Mouse (Mus musculus) erythroblast, embryonic 14.5 days (primary cell): ENCODE measurements around the gene 2310002L09Rik. TPM values are rescaled to one million over a fixed set of nuclear protein-coding genes. Genes with fewer than 3 reads are reported as not detected.
"Not testable (repeated sequence)": the region's sequence is repeated elsewhere in the genome, so short reads cannot be mapped to it uniquely, and the experiment has no call there.

Source experiments
- H3K27me3 ChIP-seq: 2 replicates; pipeline ENCODE4 v1.6.1; 2012; ENCODE audit warnings: inconsistent platforms; ENCODE audit not compliant: control insufficient read depth
- H3K36me3 ChIP-seq: 2 replicates; pipeline ENCODE4 v1.6.1; 2012; ENCODE audit warnings: mild to moderate bottlenecking, inconsistent platforms; ENCODE audit not compliant: control insufficient read depth
- H3K4me1 ChIP-seq: 2 replicates; pipeline ENCODE4 v1.6.1; 2012; ENCODE audit warnings: inconsistent platforms; ENCODE audit not compliant: control insufficient read depth
- H3K4me3 ChIP-seq: replicated peaks from 2 replicates; pipeline ENCODE3; 2012; ENCODE audit warnings: moderate library complexity, mild to moderate bottlenecking, inconsistent platforms
- H3K9me3 ChIP-seq: 2 replicates; pipeline ENCODE4 v1.6.1; 2012; ENCODE audit warnings: low read length, inconsistent platforms, mixed read lengths; ENCODE audit not compliant: control insufficient read depth
- GATA1 ChIP-seq: IDR thresholded peaks from 2 replicates; pipeline ENCODE4 v1.6.1; 2012; ENCODE audit warnings: low read length, inconsistent platforms, mixed read lengths
- TAL1 ChIP-seq: IDR thresholded peaks from 3 replicates; pipeline ENCODE4 v1.6.1; 2012; ENCODE audit warnings: low read length, inconsistent platforms, mixed read lengths
- polyA plus RNA-seq: library from polyadenylated mRNA; stranded (reverse); fragments of >175 nt; gene quantifications from 2 replicates; pipeline ENCODE4 v1.2.3, GENCODE M21; 2012

The 2310002L09Rik gene
- polyA plus RNA-seq = not detected in 2 replicates

DNA sequence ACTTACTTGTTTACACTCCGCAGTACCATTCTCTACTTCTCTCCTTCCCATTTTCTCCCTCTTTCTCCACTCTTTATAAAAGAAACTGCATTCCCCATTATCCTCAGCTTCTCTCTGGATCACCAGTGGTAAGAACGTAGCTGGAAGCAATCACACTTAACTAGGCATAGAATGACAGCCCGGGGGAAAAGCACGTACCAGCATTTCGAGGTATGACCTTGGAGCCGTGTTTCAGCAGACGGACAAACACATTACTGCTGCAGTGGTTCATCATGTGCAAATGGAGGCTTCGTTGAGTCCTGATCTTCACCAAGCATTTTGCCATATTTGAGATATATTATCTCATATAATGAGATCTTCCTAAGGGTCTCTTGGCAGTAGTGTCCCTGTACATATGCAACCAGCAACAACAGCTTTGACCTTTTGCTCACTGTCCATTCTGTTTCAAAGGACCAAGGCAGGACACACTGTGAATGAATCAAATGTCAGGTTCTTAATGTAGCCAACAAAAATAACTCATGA is at the start of gene 2310002L09Rik:
2310002L09Rik (minus strand) TSS at position 472 of the 522 bp plus-strand sequence.
- TF ChIP-seq GATA1 = no peak
- no peak for TF ChIP-seq TAL1
- Histone ChIP-seq H3K27me3 (no peaks in the 10 kb centered on the region), H3K4me3 (no peak within 1 kb of the TSS), H3K9me3 (peaks cover 2% of the 10 kb centered on the region), H3K36me3 (no peaks in the 10 kb centered on the region), H3K4me1 (no peaks in the 10 kb centered on the region)

DNA sequence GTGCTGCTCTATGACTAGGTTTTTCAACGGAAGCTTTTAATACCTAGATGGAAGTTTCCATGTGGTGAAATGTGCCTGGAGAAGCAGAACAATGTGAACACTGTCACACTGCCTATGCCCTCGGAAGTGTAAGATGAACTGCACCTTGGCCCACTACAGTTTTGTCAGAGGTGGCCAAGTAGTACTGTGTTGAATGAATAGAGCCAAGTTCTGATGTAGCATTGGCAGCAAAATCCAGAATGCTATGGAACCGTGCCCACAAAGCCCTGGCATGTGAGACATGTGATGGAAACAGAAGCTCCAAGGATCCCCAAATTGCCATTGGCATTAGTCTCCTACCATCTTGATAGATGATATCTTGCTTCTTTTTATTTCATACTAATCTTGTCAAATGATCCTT is 29.8 kb upstream of the 2310002L09Rik start:
- Histone ChIP-seq H3K36me3 (no peaks in the 10 kb centered on the region), H3K27me3 (no peaks in the 10 kb centered on the region), H3K9me3 (no peaks in the 10 kb centered on the region), H3K4me3 (no peak overlapping the region), H3K4me1 (no peaks in the 10 kb centered on the region)
- TF ChIP-seq TAL1 = no peak

DNA sequence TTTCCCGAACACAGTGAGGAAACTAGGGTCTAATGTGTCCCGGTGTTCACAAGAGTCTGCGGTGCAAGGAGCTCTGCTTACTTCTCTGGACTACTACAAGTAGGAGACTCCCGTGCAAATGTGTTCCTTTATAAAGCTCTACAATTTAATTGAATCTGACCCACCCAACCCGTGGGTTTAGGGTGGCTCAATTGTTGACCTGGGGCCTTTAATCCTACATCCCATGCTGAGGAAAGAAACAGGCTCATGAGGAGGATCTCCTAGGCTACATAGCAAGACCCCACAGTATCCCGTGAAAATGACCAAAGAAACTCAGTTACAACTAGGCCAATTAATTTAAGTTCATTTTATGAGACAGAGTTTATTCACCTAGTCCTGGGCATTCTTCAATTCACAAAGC is 30.0 kb downstream of the 2310002L09Rik start, which contains the start of gene Gm11756:
Gm11756 (minus strand) TSS at position 101 of the 400 bp plus-strand sequence.
- not testable (repeated sequence) for H3K9me3 ChIP-seq, H3K4me1 ChIP-seq, H3K4me3 ChIP-seq, H3K36me3 ChIP-seq, H3K27me3 ChIP-seq

DNA sequence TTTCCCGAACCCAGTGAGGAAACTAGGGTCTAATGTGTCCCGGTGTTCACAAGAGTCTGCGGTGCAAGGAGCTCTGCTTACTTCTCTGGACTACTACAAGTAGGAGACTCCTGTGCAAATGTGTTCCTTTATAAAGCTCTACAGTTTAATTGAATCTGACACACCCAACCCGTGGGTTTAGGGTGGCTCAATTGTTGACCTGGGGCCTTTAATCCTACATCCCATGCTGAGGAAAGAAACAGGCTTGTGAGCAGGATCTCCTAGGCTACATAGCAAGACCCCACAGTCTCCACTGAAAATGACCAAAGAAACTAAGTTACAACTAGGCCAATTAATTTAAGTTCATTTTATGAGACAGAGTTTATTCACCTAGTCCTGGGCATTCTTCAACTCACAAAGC is 44.8 kb downstream of the 2310002L09Rik start, which contains the start of gene Gm13871:
Gm13871 (minus strand) TSS at position 101 of the 400 bp plus-strand sequence.
- H3K4me3 ChIP-seq, H3K4me1 ChIP-seq, H3K9me3 ChIP-seq, H3K27me3 ChIP-seq, H3K36me3 ChIP-seq: not testable (repeated sequence)

DNA sequence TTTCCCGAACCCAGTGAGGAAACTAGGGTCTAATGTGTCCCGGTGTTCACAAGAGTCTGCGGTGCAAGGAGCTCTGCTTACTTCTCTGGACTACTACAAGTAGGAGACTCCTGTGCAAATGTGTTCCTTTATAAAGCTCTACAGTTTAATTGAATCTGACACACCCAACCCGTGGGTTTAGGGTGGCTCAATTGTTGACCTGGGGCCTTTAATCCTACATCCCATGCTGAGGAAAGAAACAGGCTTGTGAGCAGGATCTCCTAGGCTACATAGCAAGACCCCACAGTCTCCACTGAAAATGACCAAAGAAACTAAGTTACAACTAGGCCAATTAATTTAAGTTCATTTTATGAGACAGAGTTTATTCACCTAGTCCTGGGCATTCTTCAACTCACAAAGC is 59.6 kb downstream of the 2310002L09Rik start, which contains the start of gene Gm11757:
Gm11757 (minus strand) TSS at position 101 of the 400 bp plus-strand sequence.
- H3K4me1 ChIP-seq, H3K4me3 ChIP-seq, H3K27me3 ChIP-seq, H3K36me3 ChIP-seq, H3K9me3 ChIP-seq: not testable (repeated sequence)

Other genes with a start within 250 kb of the 2310002L09Rik start
- gene Rasef, start 159.9 kb downstream of the 2310002L09Rik start, polyA plus RNA-seq = not detected in 2 replicates
- gene Gm11758, start 74.6 kb downstream of the 2310002L09Rik start, polyA plus RNA-seq = not detected in 2 replicates
- not detected in 2 replicates for gene Gm11757, start 59.7 kb downstream of the 2310002L09Rik start, polyA plus RNA-seq
- gene Gm13871, start 44.9 kb downstream of the 2310002L09Rik start, polyA plus RNA-seq = not detected in 2 replicates
- not detected in 2 replicates for gene Gm11756, start 30.1 kb downstream of the 2310002L09Rik start, polyA plus RNA-seq
- 0.01 TPM in 1 of 2 replicates, not detected in the other for gene Frmd3, start 62.6 kb upstream of the 2310002L09Rik start, polyA plus RNA-seq